Mouse (Mus musculus): ENCODE measurements around the gene Mcm3ap. TPM values are rescaled to one million over a fixed set of nuclear protein-coding genes. Genes with fewer than 3 reads are reported as not detected.

Gene Mcm3ap
- total RNA-seq, 2 experiments from 2014 or later, result 22.9 to 23.6 TPM

Other genes with a start within 250 kb of the Mcm3ap start
- 10 to 100 TPM; 10.9 to 12.3 TPM for gene Prmt2, start 231.1 kb upstream of the Mcm3ap start, total RNA-seq (2021)
- 1 to 10 TPM; 1.4 to 1.6 TPM for gene S100b, start 215.1 kb upstream of the Mcm3ap start, total RNA-seq (2021)
- 10 to 100 TPM in 1 of 2 experiments, 1 to 10 TPM in 1; 9.7 to 10.0 TPM for gene Dip2a, start 123.6 kb upstream of the Mcm3ap start, total RNA-seq (2021)
- not detected for gene AC141477.1, start 28.5 kb upstream of the Mcm3ap start, total RNA-seq (2021)
- 10 to 100 TPM; 44.8 to 57.6 TPM for gene Pcnt, start 26.1 kb upstream of the Mcm3ap start, total RNA-seq (2021)
- under 1 TPM; 0.16 to 0.25 TPM for gene 2610028H24Rik, start 19.8 kb upstream of the Mcm3ap start, total RNA-seq (2021)
- gene Ybey, start 187 bp downstream of the Mcm3ap start, total RNA-seq (2021), result 1 to 10 TPM; 2.9 to 4.0 TPM
- 1 to 10 TPM; 8.0 to 8.2 TPM for gene Lss, start 62.7 kb downstream of the Mcm3ap start, total RNA-seq (2021)
- gene Spatc1l, start 93.3 kb downstream of the Mcm3ap start, total RNA-seq (2021), result not detected
- not detected for gene Ftcd, start 106.7 kb downstream of the Mcm3ap start, total RNA-seq (2021)
- gene Col6a2, start 154.7 kb downstream of the Mcm3ap start, total RNA-seq (2021), result 10 to 100 TPM; 78.2 to 87.8 TPM

All from heart, postnatal 36 days (tissue).